Mouse (Mus musculus): ENCODE results near the gene Orm1.
A peak's percentile ranks its signal among the peaks of the same experiment; 100 is the strongest.

Orm1 gene

GRCm38 (mm10) chr4:63356981-63357570 is 12.7 kb downstream of the Orm1 start:
- DNase-seq: peak; percentile 50 to 55

GRCm38 (mm10) chr4:63359861-63360260 is 15.5 kb downstream of the Orm1 start:
- DNase-seq: no peak

DNA sequence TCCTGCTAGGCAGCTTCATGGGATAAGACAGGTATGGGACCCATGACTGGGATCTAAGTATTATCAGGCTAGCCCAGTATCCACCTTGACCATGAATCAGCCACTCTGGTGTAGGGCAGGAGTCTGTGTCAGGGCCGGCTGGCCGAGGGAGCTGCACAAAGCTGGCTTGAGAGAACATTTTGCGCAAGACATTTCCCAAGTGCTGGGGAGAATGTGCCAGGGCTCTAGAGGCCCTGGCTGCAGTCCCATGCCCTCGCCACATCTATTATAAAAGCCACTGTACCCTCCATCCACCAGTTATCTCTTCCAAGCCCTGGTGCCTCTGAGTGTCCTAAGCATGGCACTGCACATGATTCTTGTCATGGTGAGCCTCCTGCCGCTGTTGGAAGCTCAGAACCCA is 17.8 kb downstream of the Orm1 start, which contains the start of gene Orm2:
TSS of gene Orm2 (plus strand) at position 300 of the 400 bp plus-strand sequence.
- peak; percentile 50 to 65 for DNase-seq

- peak; percentile 81 to 83 for DNase-seq
Measured at GRCm38 (mm10) chr4:63368577-63368976, 24.2 kb downstream of the Orm1 start.

DNA sequence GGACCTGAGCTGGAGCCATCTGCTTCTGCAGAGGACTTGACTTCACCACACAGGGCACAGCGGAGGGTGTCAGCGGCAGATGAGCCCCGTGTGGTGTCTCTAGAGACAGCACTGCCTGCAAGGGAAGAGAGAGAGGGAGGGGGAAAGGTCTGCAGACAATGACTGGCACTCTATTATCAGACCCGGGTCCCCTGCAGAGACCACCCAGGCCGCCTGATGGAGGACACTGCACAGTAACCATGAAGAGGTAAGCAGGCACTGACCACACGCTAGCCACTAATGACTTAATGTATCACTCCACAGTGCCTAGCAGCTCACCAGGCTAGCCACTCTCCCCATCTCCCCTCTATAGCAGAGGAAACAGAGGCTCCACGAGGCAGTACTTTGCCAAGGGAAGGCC is 26.5 kb downstream of the Orm1 start:
- DNase-seq: no peak

- peak in 1 of 2 experiments; percentile 33 for DNase-seq
Measured at GRCm38 (mm10) chr4:63371890-63372289, 27.5 kb downstream of the Orm1 start.

GRCm38 (mm10) chr4:63373404-63373803 is 29.0 kb downstream of the Orm1 start:
- DNase-seq: no peak

GRCm38 (mm10) chr4:63374331-63374730 is 30.0 kb downstream of the Orm1 start:
- no peak for DNase-seq

GRCm38 (mm10) chr4:63375367-63375766 is 31.0 kb downstream of the Orm1 start:
- no peak for DNase-seq

- DNase-seq: no peak
Measured at GRCm38 (mm10) chr4:63377483-63377882, 33.1 kb downstream of the Orm1 start.

DNA sequence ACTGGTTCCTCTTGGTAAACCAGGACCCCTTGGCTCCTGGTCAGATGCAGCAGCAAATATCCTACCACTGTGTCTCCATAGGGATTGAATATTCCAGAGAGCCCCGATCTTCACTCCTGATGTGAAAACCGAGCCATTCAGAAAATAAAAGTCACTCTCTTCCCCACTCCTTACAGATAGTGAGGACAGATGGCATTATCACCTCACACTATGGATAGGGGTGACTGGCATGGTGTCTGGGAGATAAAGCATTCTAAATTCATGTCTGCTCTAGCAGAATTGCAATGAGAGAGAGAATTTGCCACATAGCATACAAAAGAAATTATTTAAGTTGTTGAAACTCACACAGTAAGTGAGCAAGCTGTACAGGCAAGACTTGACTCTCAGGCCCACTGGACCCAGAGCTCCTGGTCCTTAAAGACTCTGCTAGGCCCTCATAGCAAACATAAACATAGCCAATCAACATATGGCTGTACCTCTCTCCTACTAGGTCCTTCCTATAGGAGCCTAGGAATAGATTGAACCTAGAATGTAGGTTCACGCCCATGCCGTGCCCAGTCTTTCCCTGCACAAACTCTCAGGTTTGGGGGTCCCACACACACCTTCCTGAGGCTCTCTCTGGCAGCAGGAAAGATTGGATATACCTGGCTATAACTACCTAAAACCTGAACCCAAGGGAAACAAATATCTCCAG is 38.5 kb downstream of the Orm1 start:
- no peak for DNase-seq

DNA sequence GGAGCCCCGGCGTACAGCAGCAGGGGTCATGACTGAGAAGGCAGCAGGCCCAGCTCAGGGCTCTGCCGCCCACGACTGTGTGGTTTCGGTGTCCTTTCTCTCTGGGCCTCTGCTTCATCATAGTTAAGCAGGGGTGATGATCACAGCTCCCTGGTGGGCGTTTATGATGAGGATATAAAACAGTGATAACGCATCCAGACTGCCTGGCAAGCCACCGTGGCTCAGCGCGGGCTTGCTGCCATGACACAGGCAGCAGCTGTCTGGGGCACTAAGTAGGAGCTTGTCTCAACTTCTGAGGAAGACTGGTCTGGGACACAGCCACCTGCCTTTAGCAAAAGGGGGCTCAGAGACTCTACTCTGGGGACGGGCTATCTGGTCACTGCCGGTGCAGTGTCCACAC is 39.1 kb downstream of the Orm1 start:
- DNase-seq: no peak

DNA sequence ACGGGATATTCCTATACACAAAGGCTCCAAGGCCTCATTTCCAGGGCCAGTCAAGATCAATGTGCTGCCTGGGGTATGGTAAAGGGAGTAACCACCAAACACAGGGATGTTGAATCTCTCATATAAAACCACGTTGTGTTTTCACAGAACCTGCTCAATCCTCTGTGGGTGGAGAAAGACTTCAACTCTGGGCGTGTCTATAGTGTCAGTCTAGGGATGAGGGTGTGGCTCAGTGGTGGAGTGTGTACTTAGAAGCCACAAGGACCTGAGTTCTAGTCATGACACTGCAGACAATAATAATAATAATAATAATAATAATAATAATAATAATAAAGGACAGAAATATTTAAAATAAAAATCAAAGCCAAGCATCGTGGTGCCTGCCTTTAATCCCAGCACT is 39.9 kb downstream of the Orm1 start:
- no peak for DNase-seq

- no peak for DNase-seq
Measured at GRCm38 (mm10) chr4:63385253-63385652, 40.9 kb downstream of the Orm1 start.

GRCm38 (mm10) chr4:63385784-63386183 is 41.4 kb downstream of the Orm1 start:
- peak; percentile 55 to 64 for DNase-seq

DNA sequence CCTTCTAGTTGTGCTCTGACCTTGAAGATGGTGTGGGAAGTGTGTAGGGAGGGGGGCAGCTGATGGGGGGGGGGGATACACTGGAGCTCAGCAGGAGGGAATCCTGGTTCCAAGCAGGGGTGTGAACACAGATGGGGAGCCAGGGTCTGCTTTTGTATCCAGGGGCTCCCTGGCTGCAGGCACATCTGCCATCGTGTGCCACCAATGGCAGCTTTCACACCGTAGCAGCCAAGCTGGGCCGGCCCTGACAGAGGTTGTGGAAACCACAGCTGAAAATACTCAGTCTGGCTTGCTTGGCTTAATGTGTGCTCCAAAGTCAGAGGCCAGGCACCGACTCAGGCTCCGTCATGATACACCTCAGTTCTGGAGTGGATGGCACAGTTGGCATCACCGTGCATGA is 43.7 kb downstream of the Orm1 start:
- no peak for DNase-seq

DNA sequence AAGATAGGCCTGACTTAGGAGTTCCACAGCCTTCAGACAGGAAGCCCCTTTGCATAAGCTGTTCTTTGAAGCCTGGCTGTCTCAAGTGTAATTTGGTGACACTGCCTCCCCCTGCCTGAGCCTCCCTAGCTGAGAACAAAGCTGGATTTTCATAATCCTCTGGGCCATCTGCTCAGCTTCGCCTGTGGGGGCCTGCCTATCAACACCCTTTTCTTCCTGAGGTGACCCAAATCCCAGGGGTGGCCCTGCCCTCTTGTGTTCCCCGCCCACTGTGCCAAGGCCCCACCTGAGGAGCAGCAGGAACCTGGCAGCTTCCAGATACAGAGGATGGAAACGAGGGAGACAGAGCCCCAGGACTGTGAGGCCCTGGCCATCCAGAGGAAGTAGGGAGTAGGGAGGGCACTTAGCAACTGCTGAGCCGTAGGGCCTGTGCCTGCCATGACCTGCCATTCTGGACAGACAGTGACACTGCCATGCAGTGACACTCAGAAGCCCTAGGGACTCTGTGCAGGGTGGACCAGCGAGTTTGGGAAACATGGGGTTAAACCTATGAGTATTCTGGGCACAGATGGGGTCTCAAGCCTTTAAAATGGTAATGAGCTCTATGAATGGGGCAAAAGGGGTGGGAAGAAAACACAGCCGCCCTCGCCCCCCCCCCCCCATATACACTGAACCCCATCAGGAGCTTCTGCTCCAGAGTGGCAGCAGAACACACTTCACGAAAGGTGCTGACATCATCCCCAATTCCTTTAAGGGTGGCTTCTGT is 44.9 kb downstream of the Orm1 start:
- no peak for DNase-seq

DNA sequence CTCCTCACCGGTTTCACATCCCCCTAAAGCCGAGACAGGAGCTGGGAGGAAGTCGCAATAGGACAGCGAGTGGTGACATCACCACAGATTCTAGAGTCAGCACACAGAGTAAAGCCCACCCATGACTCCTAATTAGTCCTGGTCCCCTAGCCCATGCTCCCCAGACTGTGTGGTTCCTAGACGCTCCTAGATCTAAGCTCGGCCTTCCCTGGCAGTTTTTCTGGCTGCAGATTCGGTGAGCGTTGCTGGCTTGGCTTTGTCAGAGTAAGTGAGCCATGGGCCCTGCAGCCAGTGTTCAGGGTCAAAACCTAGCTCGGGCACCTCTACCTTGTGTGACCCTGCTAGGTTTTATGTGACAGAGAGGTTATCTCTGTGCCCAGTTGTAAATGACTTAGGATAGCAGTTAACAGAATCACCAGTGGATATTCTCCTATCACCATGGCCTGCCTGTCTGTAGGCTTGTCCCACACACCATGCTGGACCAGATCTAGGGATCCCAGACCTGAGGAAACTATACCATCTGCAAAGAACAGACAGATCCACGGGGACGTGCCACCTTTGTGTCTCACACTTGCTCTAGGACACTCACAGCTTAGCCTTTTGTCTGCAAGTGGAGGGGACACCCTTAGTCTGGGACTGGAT is 45.6 kb downstream of the Orm1 start:
- DNase-seq: peak in 1 of 2 experiments; percentile 41

- peak; percentile 38 to 51 for DNase-seq
Measured at GRCm38 (mm10) chr4:63391322-63391721, 47.0 kb downstream of the Orm1 start.

Measured in lung, adult 18-20 months (tissue).